Mouse (Mus musculus) bone marrow macrophage, adult 2 months (primary cell): ENCODE measurements around the gene Ralgapa2.

Experiments used
- CTCF ChIP-seq: IDR thresholded peaks from 2 replicates; pipeline ENCODE4 v1.5.1; 2012; ENCODE audit warnings: low read depth, mild to moderate bottlenecking, low read length, moderate library complexity
- POLR2A ChIP-seq: IDR thresholded peaks from 2 replicates; pipeline ENCODE4 v1.6.1; 2012; ENCODE audit warnings: mild to moderate bottlenecking, low read depth, low read length, borderline replicate concordance

DNA sequence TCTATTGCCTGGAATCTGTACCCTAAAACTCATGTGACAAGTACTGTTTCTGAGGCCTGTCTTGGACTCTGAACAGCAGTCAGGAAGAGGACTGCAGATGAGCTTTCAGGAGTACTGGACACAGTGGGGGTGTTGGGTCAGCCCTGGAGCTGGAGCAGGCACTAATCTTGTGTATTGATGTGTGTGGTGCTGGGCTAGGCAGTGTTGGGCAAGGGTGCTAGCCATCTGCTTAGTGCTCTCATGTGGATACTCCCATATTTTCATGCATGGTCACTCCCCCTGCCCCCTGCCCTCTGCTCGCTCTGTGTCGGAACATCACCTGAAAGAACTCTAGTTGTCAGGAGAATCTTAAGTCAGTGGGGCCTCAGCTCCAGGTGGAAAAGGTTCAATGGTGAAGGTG, 268.1 kb downstream of the Ralgapa2 start:
- TF ChIP-seq CTCF, result no peak
- TF ChIP-seq POLR2A, result no peak
